Mouse (Mus musculus) spleen, adult 18-20 months (tissue): Measurements from ENCODE around the gene Gar1.

Source experiments
- DNase-seq, 2 experiments: peaks; one replicate each; pipeline ENCODE4 v3.0.0; 2022; ENCODE audit warnings: mixed read lengths in 2 of 2

The Gar1 gene

DNA sequence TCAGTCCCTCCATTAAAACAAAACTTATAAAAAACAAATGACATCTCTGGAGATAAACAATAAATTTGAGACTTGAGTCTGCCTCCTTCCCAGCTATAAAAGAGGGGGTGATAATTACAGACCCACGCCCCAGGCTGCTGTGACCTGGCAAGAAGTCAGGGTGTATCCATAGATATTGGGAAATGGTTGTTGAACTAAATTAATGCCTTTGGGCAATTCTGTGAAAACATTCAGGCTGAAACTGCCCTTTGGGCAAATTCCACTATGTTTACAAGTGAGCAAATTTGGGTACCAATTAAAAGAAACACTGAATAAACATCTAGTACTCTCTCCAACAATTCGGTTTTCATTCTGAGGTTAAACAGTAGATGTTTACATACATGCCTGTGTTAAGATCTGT lies 32.2 kb downstream of the Gar1 start:
- no peak for DNase-seq

GRCm38 (mm10) chr3:129798551-129798950 lies 32.6 kb downstream of the Gar1 start:
- DNase-seq: no peak

DNA sequence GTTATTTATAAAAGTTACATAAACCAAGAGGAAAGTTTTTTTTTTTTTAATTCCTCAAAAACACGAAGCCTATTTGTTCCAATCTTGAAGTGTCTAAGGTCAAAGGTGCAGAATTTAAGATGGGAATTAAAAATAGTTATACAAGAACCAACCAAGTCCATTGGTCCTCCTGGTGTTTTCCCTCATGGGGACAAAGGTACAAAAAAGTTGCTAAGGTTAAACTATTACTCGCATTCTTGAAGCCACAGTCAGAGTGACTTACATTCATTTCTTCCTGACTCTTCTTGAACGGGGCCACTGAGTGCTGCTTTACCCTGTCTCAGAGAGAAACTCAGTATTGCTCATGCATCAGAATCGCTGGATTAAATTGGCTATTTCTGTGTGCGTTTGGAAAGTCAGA lies 33.9 kb downstream of the Gar1 start:
- DNase-seq: no peak

DNA sequence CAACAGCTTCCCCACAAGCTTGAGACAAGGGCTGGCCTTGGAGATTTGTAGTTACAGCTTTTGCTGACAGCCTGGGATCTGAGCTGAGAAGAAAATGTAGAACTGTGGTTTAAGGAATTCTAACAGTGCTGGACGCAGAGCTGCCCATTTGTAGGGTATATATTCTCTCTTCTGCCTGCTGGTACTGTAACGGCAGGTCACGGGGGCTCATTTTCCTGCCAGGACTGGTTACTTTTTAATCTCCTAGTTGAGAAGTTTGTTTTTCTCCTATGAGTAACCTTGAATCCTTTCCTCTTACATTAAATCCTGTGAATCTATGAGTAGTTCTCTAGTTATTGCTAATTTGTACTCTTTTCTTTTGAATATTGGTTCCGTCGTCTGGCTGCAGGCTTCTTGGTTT lies 37.4 kb downstream of the Gar1 start:
- DNase-seq: no peak

DNA sequence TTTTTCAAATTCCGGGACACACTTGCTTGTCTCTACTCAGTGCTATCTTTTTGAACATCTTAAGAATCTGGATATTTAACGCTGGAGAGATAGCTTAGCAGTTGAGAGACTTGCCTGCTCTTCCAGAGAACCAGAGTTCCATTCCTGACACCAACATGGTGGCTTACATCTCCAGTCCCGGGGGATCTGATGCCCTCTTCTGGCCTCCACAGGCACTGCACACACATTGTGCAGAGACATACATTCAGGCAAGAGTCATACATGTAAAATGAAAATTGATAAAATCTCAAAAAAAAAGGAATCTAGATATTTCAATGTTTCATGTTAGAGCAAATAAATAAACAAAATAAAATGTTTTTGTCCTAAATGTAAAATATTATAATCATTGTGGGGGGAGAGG lies 48.5 kb downstream of the Gar1 start:
- no peak for DNase-seq

DNA sequence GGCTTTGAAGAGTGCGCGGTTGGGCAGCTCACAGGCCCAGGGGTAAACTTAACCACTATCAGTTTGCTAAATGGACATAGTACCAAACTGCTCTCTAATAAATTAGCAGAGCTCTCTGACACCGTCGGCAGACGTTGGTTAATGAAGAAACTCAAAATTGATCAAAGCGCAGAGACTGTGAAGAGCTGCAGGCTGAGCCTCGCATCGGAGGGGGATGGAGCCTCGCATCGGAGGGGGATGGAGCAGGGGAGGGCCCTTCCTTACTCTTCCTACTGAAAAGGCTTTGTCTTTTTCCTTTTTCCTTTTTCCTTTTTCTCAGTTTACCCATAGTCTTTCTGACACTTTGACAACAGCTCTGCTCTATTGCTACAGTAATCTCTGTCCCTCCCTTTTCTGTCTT lies 49.8 kb downstream of the Gar1 start:
- no peak for DNase-seq
